20 mouse cellular contexts compared by ENCODE assay signal in the genomic region with DNA sequence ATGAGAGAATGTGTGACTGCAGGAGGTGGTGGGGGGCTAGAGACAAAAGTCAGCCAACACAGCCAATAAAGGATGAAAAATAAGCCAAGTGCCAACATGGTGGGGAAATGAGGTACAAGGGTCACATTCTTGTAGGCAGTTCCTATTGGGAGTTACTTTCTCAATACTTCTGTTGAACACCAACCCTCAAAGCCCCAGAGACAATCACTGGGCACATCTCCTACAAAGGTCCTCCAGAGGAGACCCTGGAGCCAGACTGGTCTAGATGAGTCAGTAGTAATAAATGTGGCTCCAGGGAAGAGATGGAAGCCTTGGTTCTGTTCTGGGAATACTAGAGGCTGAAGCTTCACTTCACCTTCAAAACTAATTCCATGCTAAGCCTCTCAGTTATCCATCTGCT. TPM values are rescaled to one million over a fixed set of nuclear protein-coding genes. Genes with fewer than 3 reads are reported as not detected.
"Had no signal": no experiment of that assay in that cellular context is flagged by ENCODE, and none has a peak within 500 bp of the region (broad histone marks: within the 10 kb centered on the region; RNA-seq: fewer than 3 reads in every experiment).

No protein-coding gene starts in this region.

- H3K27ac ChIP-seq: kidney, postnatal 0 days; layer of hippocampus, adult 2 months; limb, embryonic 13.5 days; liver, embryonic 12.5 days; midbrain, embryonic 12.5 days; neural tube, embryonic 13.5 days had no signal

- H3K4me2 ChIP-seq: limb, embryonic 13.5 days; liver, embryonic 12.5 days; midbrain, embryonic 12.5 days; neural tube, embryonic 13.5 days had no signal

- H3K4me3 ChIP-seq: layer of hippocampus, adult 2 months; limb, embryonic 13.5 days; liver, embryonic 12.5 days; midbrain, embryonic 12.5 days; neural tube, embryonic 13.5 days had no signal

- H3K9ac ChIP-seq: limb, embryonic 13.5 days; liver, embryonic 12.5 days; midbrain, embryonic 12.5 days; neural tube, embryonic 13.5 days had no signal

- H3K36me3 ChIP-seq: limb, embryonic 13.5 days; liver, embryonic 12.5 days; midbrain, embryonic 12.5 days; neural tube, embryonic 13.5 days had no signal

- H3K27me3 ChIP-seq: limb, embryonic 13.5 days; liver, embryonic 12.5 days; midbrain, embryonic 12.5 days; neural tube, embryonic 13.5 days had no signal

- H3K9me3 ChIP-seq: limb, embryonic 13.5 days; liver, embryonic 12.5 days; midbrain, embryonic 12.5 days; neural tube, embryonic 13.5 days had no signal

- DNase-seq: kidney, adult 8-10 months; kidney, postnatal 36 days; left cerebral cortex, postnatal 4 days; lung, adult 18-20 months; retina, postnatal 1 day; right cerebral cortex, postnatal 4 days; spleen, adult 18-20 months; thymus, postnatal 36 days had no signal

- ATAC-seq: liver, embryonic 12.5 days; midbrain, embryonic 16.5 days had no signal

- H3K4me1 ChIP-seq: limb, embryonic 13.5 days; liver, embryonic 12.5 days; midbrain, embryonic 12.5 days; neural tube, embryonic 13.5 days had no signal

RNA-seq across cellular contexts. Expression of a gene that starts 19.2 kb away (rescaled TPM):
- total RNA-seq: layer of hippocampus, adult 2 months; layer of hippocampus, postnatal 10 days; left cerebral cortex, postnatal 4 days; megakaryocyte-erythroid progenitor cell, adult 5-6 weeks had no signal
- polyA plus RNA-seq: kidney, postnatal 0 days; limb, embryonic 13.5 days; liver, embryonic 12.5 days; lung, embryonic 16.5 days; midbrain, embryonic 12.5 days; midbrain, embryonic 16.5 days; neural tube, embryonic 13.5 days; stomach, embryonic 14.5 days; thymus, postnatal 0 days had no signal
